8 mouse cellular contexts compared by ENCODE assay signal in the genomic region with DNA sequence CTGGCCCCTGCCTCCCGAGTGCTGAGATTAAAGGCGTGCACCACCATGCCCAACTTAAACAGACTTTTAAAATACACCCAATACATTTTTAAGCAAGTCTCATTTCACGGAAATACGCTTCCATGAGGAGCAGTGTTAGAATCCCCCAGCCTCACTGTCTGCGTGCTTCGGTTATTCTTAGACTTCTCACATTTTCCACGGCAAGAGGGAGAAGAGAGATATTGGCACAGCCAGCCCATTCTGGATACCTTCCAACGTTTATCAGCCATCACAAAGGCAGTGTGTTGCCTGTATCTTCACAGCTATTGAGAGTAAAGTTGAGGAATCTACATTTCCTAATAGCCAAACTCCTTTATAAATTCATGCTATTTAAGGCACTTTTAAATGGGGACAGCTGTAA. TPM values are rescaled to one million over a fixed set of nuclear protein-coding genes. Genes with fewer than 3 reads are reported as not detected.
A peak's percentile ranks its signal among the peaks of the same experiment; 100 is the strongest.
DNase-seq lines count a peak whose midpoint lies in the region; ATAC-seq lines count a peak whose summit lies in the region.

No protein-coding gene starts in this region.

- H3K4me3 ChIP-seq in kidney, embryonic 15.5 days (replicated peaks) = no peak overlapping the region
- no peak overlapping the region for H3K4me3 ChIP-seq in embryonic facial prominence, embryonic 15.5 days (replicated peaks)
- H3K4me3 ChIP-seq in liver, embryonic 15.5 days (replicated peaks) = no peak overlapping the region

- no peak overlapping the region for H3K9ac ChIP-seq in kidney, embryonic 15.5 days
- H3K9ac ChIP-seq in embryonic facial prominence, embryonic 15.5 days = no peak overlapping the region
- H3K9ac ChIP-seq in liver, embryonic 15.5 days = no peak overlapping the region

- 71% methylated on average over 8 of the region's 8 CpGs for WGBS in kidney, embryonic 15.5 days
- 36% methylated on average over 8 of the region's 8 CpGs for WGBS in embryonic facial prominence, embryonic 15.5 days
- 47% methylated on average over 8 of the region's 8 CpGs for WGBS in liver, embryonic 15.5 days (ENCODE audit: insufficient replicate concordance)

- DNase-seq in kidney, adult 8-10 months = no peak
- peak; percentile 46 for DNase-seq in adipocyte (ENCODE audit: low spot score)
- DNase-seq in thymus, postnatal 14 days = no peak

- H3K27me3 ChIP-seq in kidney, embryonic 15.5 days = no peaks in the 10 kb centered on the region
- H3K27me3 ChIP-seq in embryonic facial prominence, embryonic 15.5 days = no peaks in the 10 kb centered on the region
- H3K27me3 ChIP-seq in liver, embryonic 15.5 days = no peaks in the 10 kb centered on the region

- no peak for ATAC-seq in kidney, embryonic 15.5 days (replicated peaks; ENCODE audit: low FRiP score)
- ATAC-seq in embryonic facial prominence, embryonic 15.5 days (ENCODE audit: insufficient number of reproducible peaks, low FRiP score, low TSS enrichment, low read depth) = no peak
- ATAC-seq in liver, embryonic 15.5 days (ENCODE audit: insufficient read depth) = 0 out of 2 replicates have a peak, but pooled peaks have one; percentile 32
- no peak for ATAC-seq in CD4-positive, CD25-positive, alpha-beta regulatory T cell, adult 4 months
- ATAC-seq in activated CD4-positive, CD25-positive, alpha-beta regulatory T cell, adult 4 months = no peak

- peak overlapping the region; percentile 52 for H3K27ac ChIP-seq in kidney, embryonic 15.5 days
- H3K27ac ChIP-seq in embryonic facial prominence, embryonic 15.5 days (replicated peaks) = peak overlapping the region; percentile 66
- no peak overlapping the region for H3K27ac ChIP-seq in liver, embryonic 15.5 days (replicated peaks)

- no peak overlapping the region for H3K4me2 ChIP-seq in kidney, embryonic 15.5 days
- 0 out of 2 replicates have a peak overlapping the region, but pooled peaks have one; percentile 4 for H3K4me2 ChIP-seq in embryonic facial prominence, embryonic 15.5 days (replicated peaks)
- no peak overlapping the region for H3K4me2 ChIP-seq in liver, embryonic 15.5 days

- H3K4me1 ChIP-seq in kidney, embryonic 15.5 days = peaks cover 66% of the 10 kb centered on the region
- peaks cover 70% of the 10 kb centered on the region for H3K4me1 ChIP-seq in embryonic facial prominence, embryonic 15.5 days
- H3K4me1 ChIP-seq in liver, embryonic 15.5 days (replicated peaks) = peaks cover 57% of the 10 kb centered on the region

- no peaks in the 10 kb centered on the region for H3K9me3 ChIP-seq in kidney, embryonic 15.5 days (replicated peaks)
- no peaks in the 10 kb centered on the region for H3K9me3 ChIP-seq in embryonic facial prominence, embryonic 15.5 days (replicated peaks)
- H3K9me3 ChIP-seq in liver, embryonic 15.5 days (replicated peaks) = no peaks in the 10 kb centered on the region

- peaks cover 42% of the 10 kb centered on the region for H3K36me3 ChIP-seq in kidney, embryonic 15.5 days
- H3K36me3 ChIP-seq in embryonic facial prominence, embryonic 15.5 days = peaks cover 33% of the 10 kb centered on the region
- peaks cover 42% of the 10 kb centered on the region for H3K36me3 ChIP-seq in liver, embryonic 15.5 days (replicated peaks)

RNA-seq across cellular contexts. Expression of a gene that starts 7.8 kb away (rescaled TPM):
- 220 and 247 TPM in 2 replicates for polyA plus RNA-seq in kidney, embryonic 15.5 days (2015; fragmentation: Nextera tagmentation; extraction: Ambion mirVana)
- polyA plus RNA-seq in embryonic facial prominence, embryonic 15.5 days (2015; fragmentation: Nextera tagmentation; extraction: Ambion mirVana) = 116 and 123 TPM in 2 replicates
- 41.9 and 44.5 TPM in 2 replicates for polyA plus RNA-seq in liver, embryonic 15.5 days (2015; fragmentation: Nextera tagmentation; extraction: Ambion mirVana)
- polyA plus RNA-seq in CD4-positive, CD25-positive, alpha-beta regulatory T cell, adult 4 months (2017; shearing (Covaris generic)) = 1 to 10 TPM; 8.7 to 9.2 TPM
- 10 to 100 TPM; 15.1 to 17.4 TPM for polyA plus RNA-seq in activated CD4-positive, CD25-positive, alpha-beta regulatory T cell, adult 4 months (2017; shearing (Covaris generic))
